ENCODE assay signal across 29 mouse cellular contexts in the genomic region with DNA sequence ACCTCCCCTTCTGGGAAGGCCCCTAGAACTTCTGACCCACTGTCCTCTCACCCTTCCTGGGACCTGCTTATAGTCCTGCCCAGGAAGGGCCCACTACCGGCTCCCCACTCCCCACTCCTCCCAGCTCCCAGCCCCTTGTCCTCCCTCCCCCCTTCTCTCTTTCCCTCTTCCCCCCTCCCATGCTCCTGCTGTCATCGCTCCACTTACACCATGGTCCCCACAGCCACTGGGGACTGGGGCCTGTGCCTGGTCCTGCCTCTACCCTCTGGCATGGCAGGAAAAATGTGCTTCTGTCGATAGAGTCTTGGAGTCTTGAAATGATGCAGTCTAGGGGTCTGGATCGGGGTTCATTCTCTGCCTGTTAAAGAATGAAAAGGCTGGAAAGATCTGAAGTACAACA. TPM values are rescaled to one million over a fixed set of nuclear protein-coding genes. Genes with fewer than 3 reads are reported as not detected.
DNase-seq lines count a peak whose midpoint lies in the region; ATAC-seq and TF ChIP-seq lines count a peak whose summit lies in the region.
"Had no signal": no experiment of that assay in that cellular context is flagged by ENCODE, and none has a peak within 500 bp of the region (broad histone marks: within the 10 kb centered on the region; RNA-seq: fewer than 3 reads in every experiment).

No protein-coding gene starts in this region.

- no peak for TF ChIP-seq CTCF in heart, adult 2 months (IDR thresholded peaks at IDR 0.05)
- no peak for TF ChIP-seq CTCF in stomach, postnatal 0 days (IDR thresholded peaks at IDR 0.05; ENCODE audit: low read depth)

- H3K27me3 ChIP-seq in heart, embryonic 12.5 days (replicated peaks): peaks cover 15% of the 10 kb centered on the region; the same call in 1 of the 2 replicates
- H3K27me3 ChIP-seq in heart, adult 2 months (ENCODE audit: control insufficient read depth, insufficient read depth, low read length): no peaks in the 10 kb centered on the region
- H3K27me3 ChIP-seq in stomach, embryonic 14.5 days (ENCODE audit: control insufficient read depth, insufficient read depth, low read length): no peaks in the 10 kb centered on the region
- no peaks in the 10 kb centered on the region for H3K27me3 ChIP-seq in stomach, postnatal 0 days (ENCODE audit: control insufficient read depth, insufficient read depth, low read length)

- no peaks in the 10 kb centered on the region for H3K79me2 ChIP-seq in heart, adult 2 months (replicated peaks; ENCODE audit: control insufficient read depth, insufficient read depth, low read length)

- TF ChIP-seq POLR2A in heart, adult 2 months (IDR thresholded peaks at IDR 0.05; ENCODE audit: insufficient read depth, low read depth, low read length): no peak

- no peak for TF ChIP-seq EP300 in heart, adult 2 months (IDR thresholded peaks at IDR 0.05; ENCODE audit: insufficient read depth, low read depth, low read length)
- no peak for TF ChIP-seq EP300 in stomach, postnatal 0 days (optimal IDR thresholded peaks at IDR 0.05)

- H3K36me3 ChIP-seq in heart, embryonic 12.5 days: no peaks in the 10 kb centered on the region
- H3K36me3 ChIP-seq in heart, adult 2 months (ENCODE audit: control insufficient read depth, insufficient read depth, low read length): no peaks in the 10 kb centered on the region
- no peaks in the 10 kb centered on the region for H3K36me3 ChIP-seq in stomach, embryonic 14.5 days (ENCODE audit: control insufficient read depth, insufficient read depth, low read length)
- no peaks in the 10 kb centered on the region for H3K36me3 ChIP-seq in stomach, postnatal 0 days (ENCODE audit: control insufficient read depth, insufficient read depth, low read length)
- H3K36me3 ChIP-seq: limb, embryonic 12.5 days; midbrain, embryonic 12.5 days had no signal

- H3K9ac ChIP-seq in heart, embryonic 12.5 days: no peak overlapping the region
- H3K9ac ChIP-seq in heart, adult 2 months (ENCODE audit: low read depth, low read length): no peak overlapping the region
- H3K9ac ChIP-seq in stomach, embryonic 14.5 days (replicated peaks; ENCODE audit: low read depth, low read length): no peak overlapping the region
- H3K9ac ChIP-seq in stomach, postnatal 0 days (ENCODE audit: low read length): no peak overlapping the region
- H3K9ac ChIP-seq: forebrain, postnatal 0 days; limb, embryonic 12.5 days; liver, postnatal 0 days; midbrain, embryonic 12.5 days had no signal

- H3K4me3 ChIP-seq in heart, embryonic 12.5 days: no peak overlapping the region
- H3K4me3 ChIP-seq in heart, adult 2 months: no peak overlapping the region
- no peak overlapping the region for H3K4me3 ChIP-seq in stomach, embryonic 14.5 days (ENCODE audit: low read depth, low read length)
- no peak overlapping the region for H3K4me3 ChIP-seq in stomach, postnatal 0 days (ENCODE audit: low read depth, low read length)
- H3K4me3 ChIP-seq: layer of hippocampus, adult 2 months; limb, embryonic 12.5 days; midbrain, embryonic 12.5 days had no signal

- no peak for DNase-seq in heart, adult 9 months (ENCODE audit: low spot score in 2 of 2)
- peak; percentile 35 for DNase-seq in heart, postnatal 4 days
- no peak for DNase-seq in heart, adult 2 months
- DNase-seq in stomach, postnatal 0 days (ENCODE audit: low spot score): no peak
- no peak for DNase-seq in cerebellum, postnatal 25 days
- DNase-seq: adrenal gland, postnatal 25 days; cerebellum, adult 8-10 months; forebrain, postnatal 0 days; kidney, adult 9 months; kidney, postnatal 14 days; liver, postnatal 0 days; lung, postnatal 14 days; right cerebral cortex, postnatal 14 days had no signal

- intact Hi-C loops in heart, adult 2 months (cut with DNase I): no loop called here

- no peaks in the 10 kb centered on the region for H3K9me3 ChIP-seq in heart, embryonic 12.5 days (replicated peaks)
- no peaks in the 10 kb centered on the region for H3K9me3 ChIP-seq in stomach, embryonic 14.5 days (ENCODE audit: control insufficient read depth, low read depth, low read length)
- H3K9me3 ChIP-seq in stomach, postnatal 0 days (ENCODE audit: control insufficient read depth, low read length): no peaks in the 10 kb centered on the region
- H3K9me3 ChIP-seq: limb, embryonic 12.5 days; midbrain, embryonic 12.5 days had no signal

- peak overlapping the region; percentile 9; the same call in 1 of the 2 replicates for H3K4me2 ChIP-seq in heart, embryonic 12.5 days
- H3K4me2 ChIP-seq in stomach, embryonic 14.5 days (replicated peaks; ENCODE audit: low read depth, low read length): no peak overlapping the region
- H3K4me2 ChIP-seq in stomach, postnatal 0 days (replicated peaks; ENCODE audit: low read depth): no peak overlapping the region
- H3K4me2 ChIP-seq: limb, embryonic 12.5 days; liver, embryonic 11.5 days; midbrain, embryonic 12.5 days had no signal

- peaks cover 69% of the 10 kb centered on the region for H3K4me1 ChIP-seq in heart, embryonic 12.5 days (replicated peaks)
- no peaks in the 10 kb centered on the region for H3K4me1 ChIP-seq in heart, adult 2 months (ENCODE audit: control insufficient read depth, insufficient read depth, low read length)
- H3K4me1 ChIP-seq in stomach, embryonic 14.5 days (ENCODE audit: control insufficient read depth, insufficient read depth, low read length): no peaks in the 10 kb centered on the region
- H3K4me1 ChIP-seq in stomach, postnatal 0 days (replicated peaks; ENCODE audit: control insufficient read depth, insufficient read depth): no peaks in the 10 kb centered on the region

- peak overlapping the region; percentile 93 for H3K27ac ChIP-seq in heart, embryonic 12.5 days (ENCODE audit: poor library complexity, severe bottlenecking)
- H3K27ac ChIP-seq in heart, adult 2 months: no peak overlapping the region
- no peak overlapping the region for H3K27ac ChIP-seq in stomach, embryonic 14.5 days (ENCODE audit: low read length)
- no peak overlapping the region for H3K27ac ChIP-seq in stomach, postnatal 0 days (replicated peaks)
- H3K27ac ChIP-seq: hindbrain, postnatal 0 days; layer of hippocampus, adult 2 months; limb, embryonic 12.5 days; midbrain, embryonic 12.5 days had no signal

- WGBS in heart, embryonic 12.5 days: 7% methylated on average over 4 of the region's 4 CpGs
- 45% methylated on average over 4 of the region's 4 CpGs for WGBS in heart, adult 2 months
- 39% methylated on average over 4 of the region's 4 CpGs for WGBS in stomach, embryonic 14.5 days
- 46% methylated on average over 4 of the region's 4 CpGs for WGBS in stomach, postnatal 0 days

- ATAC-seq in heart, embryonic 12.5 days (ENCODE audit: insufficient number of reproducible peaks, low FRiP score): peak; percentile 63
- ATAC-seq in stomach, embryonic 14.5 days (ENCODE audit: insufficient number of reproducible peaks, insufficient read depth, low FRiP score, low read depth): peak; percentile 40; the same call in 1 of the 2 replicates
- ATAC-seq in stomach, postnatal 0 days (ENCODE audit: low FRiP score, low TSS enrichment): no peak
- ATAC-seq: forebrain, postnatal 0 days; hindbrain, postnatal 0 days; intestine, embryonic 16.5 days; liver, postnatal 0 days had no signal

RNA-seq across cellular contexts. Expression of a gene that starts 9.0 kb away (rescaled TPM):
- not detected in 2 replicates for polyA plus RNA-seq in heart, embryonic 12.5 days (2016; fragmentation: Nextera tagmentation; extraction: Ambion mirVana)
- not detected for total RNA-seq in heart, postnatal 4 days (2021)
- not detected for total RNA-seq in heart, adult 2 months (2021)
- 0.12 TPM in 1 of 2 replicates, not detected in the other for polyA plus RNA-seq in heart, adult 2 months (2012; rRNA removed)
- not detected in 2 replicates for polyA plus RNA-seq in stomach, embryonic 14.5 days (2014; fragmentation: Nextera tagmentation; extraction: Ambion mirVana)
- not detected in 2 replicates for polyA plus RNA-seq in stomach, postnatal 0 days (2015; fragmentation: Nextera tagmentation; extraction: Ambion mirVana)
- total RNA-seq: adrenal gland, postnatal 25 days; ES-E14; forebrain, postnatal 0 days; gastrocnemius, adult 18-20 months; hindbrain, postnatal 0 days; layer of hippocampus, adult 2 months; layer of hippocampus, postnatal 25 days; megakaryocyte progenitor cell, adult 5-6 weeks; monocyte, adult 5-6 weeks had no signal
- polyA plus RNA-seq: brain, embryonic 14.5 days; forebrain, postnatal 0 days; hindbrain, postnatal 0 days; intestine, embryonic 16.5 days; liver, embryonic 11.5 days; liver, postnatal 0 days; midbrain, embryonic 12.5 days; urinary bladder, adult 2 months had no signal

RNA-seq across cellular contexts. Expression of a gene that starts 31.0 kb away (rescaled TPM):
- polyA plus RNA-seq in heart, embryonic 12.5 days (2016; fragmentation: Nextera tagmentation; extraction: Ambion mirVana): 0.49 and 1.4 TPM in 2 replicates
- total RNA-seq in heart, postnatal 4 days (2021): not detected
- not detected for total RNA-seq in heart, adult 2 months (2021)
- polyA plus RNA-seq in heart, adult 2 months (2012; rRNA removed): not detected in 2 replicates
- not detected in 2 replicates for polyA plus RNA-seq in stomach, embryonic 14.5 days (2014; fragmentation: Nextera tagmentation; extraction: Ambion mirVana)
- not detected in 2 replicates for polyA plus RNA-seq in stomach, postnatal 0 days (2015; fragmentation: Nextera tagmentation; extraction: Ambion mirVana)
- total RNA-seq: adrenal gland, postnatal 25 days; gastrocnemius, adult 18-20 months; megakaryocyte progenitor cell, adult 5-6 weeks; monocyte, adult 5-6 weeks had no signal
- polyA plus RNA-seq: gonadal fat pad, adult 2 months; intestine, embryonic 16.5 days; liver, postnatal 0 days; urinary bladder, adult 2 months had no signal

RNA-seq across cellular contexts. Expression of a gene that starts 46.1 kb away (rescaled TPM):
- polyA plus RNA-seq in heart, embryonic 12.5 days (2016; fragmentation: Nextera tagmentation; extraction: Ambion mirVana): 3.9 and 4.6 TPM in 2 replicates
- total RNA-seq in heart, postnatal 4 days (2021): 1 to 10 TPM; 4.7 to 5.2 TPM
- 1 to 10 TPM; 2.1 to 2.8 TPM for total RNA-seq in heart, adult 2 months (2021)
- polyA plus RNA-seq in heart, adult 2 months (2012; rRNA removed): 2.3 and 3.9 TPM in 2 replicates
- 2.2 TPM in 2 replicates for polyA plus RNA-seq in stomach, embryonic 14.5 days (2014; fragmentation: Nextera tagmentation; extraction: Ambion mirVana)
- polyA plus RNA-seq in stomach, postnatal 0 days (2015; fragmentation: Nextera tagmentation; extraction: Ambion mirVana): 1.7 and 2.1 TPM in 2 replicates
- total RNA-seq: megakaryocyte progenitor cell, adult 5-6 weeks; monocyte, adult 5-6 weeks had no signal
